Mouse (Mus musculus): ENCODE measurements at regions not wholly inside any gene's neighbourhood (a gene's known extent, or its start where the extent isn't known, plus 50 kb on each side); places are given as distances from the start of the nearest gene placed in this dataset.

DNA sequence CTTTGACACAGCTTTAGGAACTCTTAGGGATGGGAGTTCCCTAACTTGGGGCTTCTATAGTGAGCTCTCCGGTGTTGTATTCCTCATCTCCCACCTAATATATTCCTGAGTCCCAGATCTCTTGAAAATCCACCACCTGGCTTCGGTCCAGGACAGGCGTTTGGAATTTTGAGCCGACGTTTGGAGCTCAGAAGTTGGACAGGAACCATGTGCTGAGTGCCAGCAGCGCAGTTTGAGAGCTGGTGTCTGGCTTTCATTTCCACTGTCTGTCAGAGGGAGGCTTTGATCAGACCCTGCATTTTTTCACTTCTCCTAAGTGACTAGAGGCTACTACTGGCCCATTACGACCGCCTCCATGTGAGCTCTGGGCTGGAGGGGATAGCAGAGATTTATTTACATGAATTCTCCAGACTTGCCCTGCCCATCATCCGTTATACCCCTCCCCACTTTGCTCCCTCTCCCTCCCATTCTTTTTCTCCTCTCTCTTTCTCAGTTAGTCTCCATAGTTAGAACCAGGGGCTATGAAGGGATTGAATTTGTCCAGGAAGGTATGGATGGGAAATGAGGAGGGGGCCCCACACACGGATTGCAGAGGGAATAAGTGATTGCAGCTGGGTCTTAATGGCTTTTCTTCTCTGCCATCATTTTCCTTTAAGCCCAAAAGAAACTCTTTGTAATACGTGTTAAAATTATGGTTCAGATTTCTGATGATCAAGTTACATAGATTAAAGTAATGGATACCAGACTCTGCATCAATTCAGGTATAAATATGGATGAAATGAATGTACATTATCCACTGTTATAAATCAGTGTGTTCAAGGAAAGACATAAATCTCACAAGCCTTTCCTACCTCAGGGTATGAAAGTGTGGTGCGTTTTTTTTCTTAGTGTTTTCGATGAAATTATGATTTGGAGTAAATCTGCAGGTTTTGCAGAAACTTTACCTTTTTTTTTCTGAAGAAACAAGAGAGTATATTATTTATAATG, 474.5 kb upstream of the Zfp462 start:
- no peaks in the 10 kb centered on the region for H3K27me3 ChIP-seq (ENCODE audit: poor library complexity, severe bottlenecking)
- no peaks in the 10 kb centered on the region for H3K9me3 ChIP-seq
- H3K4me1 ChIP-seq = peaks cover 11% of the 10 kb centered on the region; the same call in 1 of the 2 replicates
- H3K4me3 ChIP-seq = no peak overlapping the region
- peak overlapping the region; percentile 48 for H3K27ac ChIP-seq
- peak; percentile 40 for DNase-seq (ENCODE audit: extremely low spot score, low spot score)
- WGBS = 68% methylated on average over 13 of the region's 13 CpGs
- no peaks in the 10 kb centered on the region for H3K36me3 ChIP-seq (replicated peaks)

DNA sequence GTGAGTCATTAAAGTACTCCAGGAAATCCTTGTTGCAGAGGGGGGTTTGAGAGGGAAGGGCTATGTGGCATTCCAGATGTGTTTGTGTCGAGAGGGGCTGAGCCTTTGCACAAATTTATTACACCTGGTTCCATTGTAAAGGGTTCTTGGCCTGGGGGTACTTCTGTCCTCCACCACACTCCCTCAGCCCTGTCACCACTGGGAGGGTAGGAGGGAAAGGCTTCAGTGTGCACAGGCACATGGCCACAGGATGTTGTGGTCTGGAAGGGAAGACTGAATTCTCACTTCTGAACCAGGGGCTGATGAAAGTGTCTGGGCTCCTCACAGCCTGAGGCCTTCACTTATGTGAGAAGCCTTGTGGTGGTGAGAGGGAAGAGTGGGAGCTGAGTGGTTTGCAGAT, 473.8 kb upstream of the Zfp462 start:
- no peaks in the 10 kb centered on the region for H3K36me3 ChIP-seq (replicated peaks)
- H3K4me3 ChIP-seq = no peak overlapping the region
- 67% methylated on average over 1 of the region's 1 CpGs for WGBS
- H3K4me1 ChIP-seq = peaks cover 11% of the 10 kb centered on the region; the same call in 1 of the 2 replicates
- peak overlapping the region; percentile 27; the same call in 1 of the 2 replicates for H3K27ac ChIP-seq
- H3K27me3 ChIP-seq (ENCODE audit: poor library complexity, severe bottlenecking) = no peaks in the 10 kb centered on the region
- no peaks in the 10 kb centered on the region for H3K9me3 ChIP-seq
- peak; percentile 21 for DNase-seq (ENCODE audit: extremely low spot score, low spot score)

GRCm38 (mm10) chr4:54481766-54482165, 463.1 kb upstream of the Zfp462 start:
- no peak overlapping the region for H3K27ac ChIP-seq
- no peak overlapping the region for H3K4me3 ChIP-seq
- no peaks in the 10 kb centered on the region for H3K27me3 ChIP-seq (ENCODE audit: poor library complexity, severe bottlenecking)
- no peak for DNase-seq (ENCODE audit: extremely low spot score, low spot score)
- H3K9me3 ChIP-seq = no peaks in the 10 kb centered on the region
- H3K36me3 ChIP-seq (replicated peaks) = no peaks in the 10 kb centered on the region
- no peaks in the 10 kb centered on the region for H3K4me1 ChIP-seq
- 91% methylated on average over 2 of the region's 2 CpGs for WGBS

GRCm38 (mm10) chr4:54493074-54493473, 451.8 kb upstream of the Zfp462 start:
- no peak for DNase-seq (ENCODE audit: extremely low spot score, low spot score)
- no peaks in the 10 kb centered on the region for H3K9me3 ChIP-seq
- no peaks in the 10 kb centered on the region for H3K36me3 ChIP-seq (replicated peaks)
- no peak overlapping the region for H3K4me3 ChIP-seq
- no peaks in the 10 kb centered on the region for H3K4me1 ChIP-seq
- no peak overlapping the region for H3K27ac ChIP-seq
- 85% methylated on average over 6 of the region's 6 CpGs for WGBS
- no peaks in the 10 kb centered on the region for H3K27me3 ChIP-seq (ENCODE audit: poor library complexity, severe bottlenecking)

DNA sequence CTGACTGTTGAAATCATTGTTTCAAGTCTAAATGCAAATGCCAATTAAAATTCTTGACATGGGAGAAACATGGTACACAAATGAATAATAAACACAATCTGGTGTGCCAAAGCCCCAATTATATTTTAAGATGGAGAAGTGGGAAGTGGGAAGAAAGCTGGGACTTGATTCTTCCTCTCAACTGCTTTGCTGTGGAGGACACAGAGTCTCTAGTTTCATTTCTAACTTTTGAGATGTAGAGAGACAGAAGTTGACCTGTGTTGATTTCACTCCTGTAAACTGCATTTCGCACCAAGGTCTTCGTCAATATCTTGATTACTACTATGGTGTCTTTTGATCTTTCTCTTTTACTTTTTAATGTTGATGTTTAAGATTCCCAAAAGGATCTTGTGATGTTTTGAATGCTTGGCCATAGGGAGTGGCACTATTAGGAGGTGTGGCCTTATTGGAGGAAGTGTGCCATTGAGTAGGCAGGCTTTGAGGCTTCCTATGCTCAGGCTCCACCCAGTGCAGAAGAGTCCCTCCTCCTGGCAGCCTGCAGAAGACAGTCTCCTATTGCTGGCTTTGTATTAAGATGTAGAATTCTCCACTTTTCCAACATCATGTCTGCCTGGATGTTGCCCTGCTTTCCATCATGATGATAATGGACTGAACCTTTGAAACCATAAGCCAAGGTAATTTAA, 447.4 kb upstream of the Zfp462 start:
- Histone ChIP-seq H3K36me3 (replicated peaks) (no peaks in the 10 kb centered on the region), H3K4me1 (no peaks in the 10 kb centered on the region), H3K4me3 (no peak overlapping the region), H3K27me3 (ENCODE audit: poor library complexity, severe bottlenecking) (no peaks in the 10 kb centered on the region), H3K27ac (no peak overlapping the region), H3K9me3 (no peaks in the 10 kb centered on the region)
- 96% methylated on average over 2 of the region's 2 CpGs for WGBS
- DNase-seq (ENCODE audit: extremely low spot score, low spot score) = no peak

DNA sequence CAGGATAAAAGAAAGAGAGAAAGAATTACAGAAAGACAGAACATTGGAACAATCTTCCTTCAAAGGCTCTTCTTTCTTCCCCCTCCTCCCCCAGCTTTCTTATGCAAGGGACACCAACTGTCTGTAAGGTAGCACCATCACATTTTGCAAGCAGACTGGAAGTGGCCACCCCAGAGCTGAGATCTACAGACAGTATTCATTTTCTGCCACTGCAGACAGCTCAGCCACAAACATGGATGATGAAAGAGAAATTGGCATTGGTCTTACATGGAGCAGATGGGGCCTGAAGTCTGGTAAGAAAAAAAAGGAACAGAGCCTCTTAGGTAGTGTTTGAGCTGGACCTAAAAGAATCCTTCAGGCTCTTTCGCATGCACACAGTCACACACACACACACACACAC, 428.9 kb upstream of the Zfp462 start:
- no peak overlapping the region for H3K4me3 ChIP-seq
- H3K9me3 ChIP-seq = no peaks in the 10 kb centered on the region
- peaks cover 11% of the 10 kb centered on the region for H3K4me1 ChIP-seq
- no peaks in the 10 kb centered on the region for H3K36me3 ChIP-seq (replicated peaks)
- no peaks in the 10 kb centered on the region for H3K27me3 ChIP-seq (ENCODE audit: poor library complexity, severe bottlenecking)
- no peak for DNase-seq (ENCODE audit: extremely low spot score, low spot score)
- peak overlapping the region; percentile 15; the same call in 1 of the 2 replicates for H3K27ac ChIP-seq
- 100% methylated on average over 1 of the region's 1 CpGs for WGBS

DNA sequence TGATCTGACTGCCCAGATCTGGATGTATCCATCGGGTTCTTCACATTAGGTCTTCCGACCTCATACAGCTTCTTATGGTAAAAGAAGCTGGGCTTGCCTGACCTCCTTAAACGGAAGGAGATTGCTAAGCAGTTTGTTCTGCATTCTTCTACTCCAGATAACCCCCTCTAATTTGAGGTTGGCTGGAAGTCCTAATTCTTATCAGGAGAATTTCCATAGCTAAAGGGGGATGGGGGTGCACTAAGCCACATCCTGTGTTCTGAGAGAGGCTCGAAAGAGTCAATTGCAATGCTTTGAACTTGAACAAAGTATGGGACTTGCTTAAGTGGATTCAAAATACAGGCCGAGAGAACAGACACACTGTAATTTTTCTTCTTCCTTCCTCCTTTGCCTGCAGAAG, 421.6 kb upstream of the Zfp462 start:
- Histone ChIP-seq H3K27me3 (ENCODE audit: poor library complexity, severe bottlenecking) (no peaks in the 10 kb centered on the region), H3K27ac (0 out of 2 replicates have a peak overlapping the region, but pooled peaks have one; percentile 6), H3K4me1 (peaks cover 10% of the 10 kb centered on the region), H3K4me3 (no peak overlapping the region), H3K36me3 (replicated peaks) (no peaks in the 10 kb centered on the region), H3K9me3 (no peaks in the 10 kb centered on the region)
- DNase-seq (ENCODE audit: extremely low spot score, low spot score) = no peak
- WGBS = 79% methylated on average over 5 of the region's 5 CpGs

DNA sequence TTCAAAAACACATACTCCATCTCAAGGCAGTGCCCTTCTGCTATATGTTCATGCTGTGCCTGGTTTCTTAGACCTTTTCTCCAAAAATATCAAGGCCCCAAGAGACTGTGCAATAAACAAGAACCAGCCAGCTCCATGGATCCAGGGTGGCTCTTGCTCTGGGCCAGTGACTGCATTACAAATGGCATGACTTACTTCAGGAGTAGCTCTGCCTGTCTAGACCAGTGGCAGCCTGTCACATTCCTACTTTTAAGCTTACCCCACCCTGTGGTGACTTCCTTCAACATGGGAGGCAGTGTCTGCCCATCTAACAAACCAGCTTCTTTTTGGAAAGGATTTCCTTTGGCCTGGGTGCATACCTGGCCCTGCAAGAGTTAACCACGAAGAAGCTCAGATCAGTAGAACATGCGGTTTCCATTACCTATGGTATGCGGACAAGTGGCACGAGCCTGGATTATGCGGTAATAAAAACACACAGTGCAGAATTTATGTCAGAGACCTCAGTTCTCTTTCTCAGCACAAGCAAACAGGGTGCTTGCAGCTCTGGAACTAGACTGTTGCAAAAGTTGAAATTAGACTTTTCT, 418.8 kb upstream of the Zfp462 start:
- H3K27ac ChIP-seq = peak overlapping the region; percentile 72
- no peaks in the 10 kb centered on the region for H3K9me3 ChIP-seq
- no peak overlapping the region for H3K4me3 ChIP-seq
- 63% methylated on average over 5 of the region's 5 CpGs for WGBS
- no peaks in the 10 kb centered on the region for H3K36me3 ChIP-seq (replicated peaks)
- no peak for DNase-seq (ENCODE audit: extremely low spot score, low spot score)
- peaks cover 10% of the 10 kb centered on the region for H3K4me1 ChIP-seq
- no peaks in the 10 kb centered on the region for H3K27me3 ChIP-seq (ENCODE audit: poor library complexity, severe bottlenecking)

DNA sequence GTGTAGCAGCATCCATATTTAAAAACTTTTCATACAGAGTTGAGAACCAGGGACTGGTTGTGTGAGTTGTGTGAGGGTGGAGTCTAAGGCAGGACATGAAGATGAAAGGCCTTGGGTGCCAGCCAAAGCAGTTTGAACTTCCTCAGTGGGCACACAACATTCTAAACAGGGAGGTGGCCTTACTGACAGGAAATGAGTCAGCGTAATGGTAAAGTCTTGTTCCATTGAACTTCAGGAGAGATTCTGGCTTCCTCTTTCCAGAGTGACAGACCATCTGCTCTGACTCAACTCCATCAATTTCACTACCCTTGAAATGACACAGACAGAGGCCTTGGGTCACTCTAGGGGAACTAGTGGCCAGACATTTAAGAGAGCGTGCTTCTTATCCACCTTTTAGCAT, 417.2 kb upstream of the Zfp462 start:
- DNase-seq (ENCODE audit: extremely low spot score, low spot score) = no peak
- 94% methylated on average over 2 of the region's 2 CpGs for WGBS
- no peak overlapping the region for H3K4me3 ChIP-seq
- H3K27ac ChIP-seq = 0 out of 2 replicates have a peak overlapping the region, but pooled peaks have one; percentile 8
- no peaks in the 10 kb centered on the region for H3K9me3 ChIP-seq
- no peaks in the 10 kb centered on the region for H3K36me3 ChIP-seq (replicated peaks)
- no peaks in the 10 kb centered on the region for H3K27me3 ChIP-seq (ENCODE audit: poor library complexity, severe bottlenecking)
- peaks cover 10% of the 10 kb centered on the region for H3K4me1 ChIP-seq

DNA sequence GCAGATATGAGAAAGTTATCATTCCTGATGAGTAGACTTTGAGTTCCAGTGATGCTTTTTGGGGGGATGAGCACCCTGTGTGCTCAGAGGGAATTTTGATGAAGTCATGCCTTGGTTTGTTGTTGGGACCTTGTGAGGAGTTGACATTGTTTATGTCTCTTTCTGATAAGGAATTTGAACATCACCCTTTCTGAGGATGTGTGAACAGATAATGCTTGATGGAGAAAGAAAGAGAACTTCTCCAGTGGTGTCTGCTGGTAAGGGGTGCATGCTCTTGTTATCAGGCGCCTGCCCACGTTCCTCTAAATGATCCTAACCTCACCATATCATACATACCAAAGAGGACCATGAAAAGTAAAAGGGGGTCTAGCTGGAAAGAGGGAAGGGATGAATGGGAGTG, 413.1 kb upstream of the Zfp462 start:
- Histone ChIP-seq H3K4me3 (no peak overlapping the region), H3K27ac (no peak overlapping the region), H3K9me3 (no peaks in the 10 kb centered on the region), H3K4me1 (peaks cover 23% of the 10 kb centered on the region), H3K36me3 (replicated peaks) (no peaks in the 10 kb centered on the region), H3K27me3 (ENCODE audit: poor library complexity, severe bottlenecking) (no peaks in the 10 kb centered on the region)
- no peak for DNase-seq (ENCODE audit: extremely low spot score, low spot score)
- 79% methylated on average over 2 of the region's 2 CpGs for WGBS

GRCm38 (mm10) chr4:54533846-54534245, 411.0 kb upstream of the Zfp462 start:
- WGBS = 13% methylated on average over 2 of the region's 2 CpGs
- DNase-seq (ENCODE audit: extremely low spot score, low spot score) = peak; percentile 45
- no peaks in the 10 kb centered on the region for H3K9me3 ChIP-seq

GRCm38 (mm10) chr4:54552864-54553618, 391.8 kb upstream of the Zfp462 start:
- 87% methylated on average over 7 of the region's 7 CpGs for WGBS
- Histone ChIP-seq H3K27me3 (ENCODE audit: poor library complexity, severe bottlenecking) (no peaks in the 10 kb centered on the region), H3K36me3 (replicated peaks) (no peaks in the 10 kb centered on the region), H3K4me1 (no peaks in the 10 kb centered on the region), H3K27ac (no peak overlapping the region), H3K4me3 (no peak overlapping the region), H3K9me3 (no peaks in the 10 kb centered on the region)
- no peak for DNase-seq (ENCODE audit: extremely low spot score, low spot score)

More at GRCm38 (mm10) chr4:54533846-54534245, 411.0 kb upstream of the Zfp462 start:
- Histone ChIP-seq H3K27ac (peak overlapping the region; percentile 77), H3K4me1 (peaks cover 23% of the 10 kb centered on the region), H3K27me3 (ENCODE audit: poor library complexity, severe bottlenecking) (no peaks in the 10 kb centered on the region), H3K4me3 (no peak overlapping the region), H3K36me3 (replicated peaks) (no peaks in the 10 kb centered on the region)
